Mouse (Mus musculus) right cerebral cortex, postnatal 36 days (tissue): ENCODE measurements around the gene Cyp2d9.
"Not testable (repeated sequence)": the region's sequence is repeated elsewhere in the genome, so short reads cannot be mapped to it uniquely, and the experiment has no call there.

Source experiments
- DNase-seq, 2 experiments: peaks; one replicate each; pipeline ENCODE4 v3.0.0; 2022; ENCODE audit warnings: low spot score in 2 of 2, mixed read lengths in 1 of 2

Cyp2d9 gene

DNA sequence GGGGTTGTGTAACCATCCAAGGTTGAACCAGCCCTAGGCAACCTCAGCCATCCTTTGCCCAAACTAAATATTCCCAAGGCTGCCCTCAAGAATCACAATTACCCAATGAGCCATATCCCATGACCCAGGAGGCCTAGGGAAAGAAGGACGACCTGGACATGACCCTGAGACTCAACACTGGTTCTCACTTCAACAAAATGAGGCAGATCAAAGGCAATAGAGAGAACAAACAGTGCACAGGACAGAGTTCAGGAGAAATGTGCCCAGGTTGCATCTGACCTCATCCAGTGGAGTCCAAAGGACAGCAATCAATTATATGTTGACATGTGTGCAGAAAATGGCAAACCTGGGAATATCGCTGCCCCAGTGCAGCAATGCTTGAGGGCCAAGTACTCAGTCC lies 16.8 kb downstream of the Cyp2d9 start:
- not testable (repeated sequence) for DNase-seq

DNA sequence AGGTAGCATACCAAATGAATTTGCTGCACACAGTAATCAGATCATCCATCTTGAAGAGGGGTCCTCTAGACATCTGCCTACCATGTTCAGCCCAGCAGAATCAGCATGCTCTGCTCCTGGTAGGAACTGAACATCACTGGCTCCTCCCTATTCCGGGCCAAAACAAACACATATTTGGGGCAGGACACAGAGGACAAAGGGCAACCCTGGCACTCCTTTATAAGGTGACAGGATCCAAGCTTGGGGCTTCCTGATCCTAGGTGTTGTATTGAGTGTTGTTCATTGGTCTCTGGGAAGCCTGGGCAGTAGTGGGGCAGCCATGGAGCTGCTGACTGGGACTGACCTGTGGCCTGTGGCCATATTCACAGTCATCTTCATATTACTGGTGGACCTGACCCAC lies 18.9 kb downstream of the Cyp2d9 start:
- DNase-seq, result not testable (repeated sequence)

DNA sequence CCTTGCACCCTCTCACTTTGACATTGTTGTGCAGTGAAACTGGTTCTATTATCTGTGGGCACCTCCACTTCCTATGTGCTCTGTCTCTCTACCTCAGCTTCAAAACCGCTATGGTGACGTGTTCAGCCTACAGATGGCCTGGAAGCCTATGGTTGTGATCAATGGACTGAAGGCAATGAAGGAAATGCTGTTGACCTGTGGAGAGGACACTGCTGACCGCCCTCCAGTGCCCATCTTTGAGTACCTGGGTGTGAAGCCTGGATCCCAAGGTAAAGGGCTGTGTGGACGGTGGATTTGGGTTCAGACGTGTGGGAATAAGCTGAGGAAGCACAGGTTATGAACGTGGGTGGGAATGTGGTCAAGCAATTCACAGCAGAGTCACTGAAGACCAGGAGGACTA lies 20.3 kb downstream of the Cyp2d9 start:
- not testable (repeated sequence) for DNase-seq

DNA sequence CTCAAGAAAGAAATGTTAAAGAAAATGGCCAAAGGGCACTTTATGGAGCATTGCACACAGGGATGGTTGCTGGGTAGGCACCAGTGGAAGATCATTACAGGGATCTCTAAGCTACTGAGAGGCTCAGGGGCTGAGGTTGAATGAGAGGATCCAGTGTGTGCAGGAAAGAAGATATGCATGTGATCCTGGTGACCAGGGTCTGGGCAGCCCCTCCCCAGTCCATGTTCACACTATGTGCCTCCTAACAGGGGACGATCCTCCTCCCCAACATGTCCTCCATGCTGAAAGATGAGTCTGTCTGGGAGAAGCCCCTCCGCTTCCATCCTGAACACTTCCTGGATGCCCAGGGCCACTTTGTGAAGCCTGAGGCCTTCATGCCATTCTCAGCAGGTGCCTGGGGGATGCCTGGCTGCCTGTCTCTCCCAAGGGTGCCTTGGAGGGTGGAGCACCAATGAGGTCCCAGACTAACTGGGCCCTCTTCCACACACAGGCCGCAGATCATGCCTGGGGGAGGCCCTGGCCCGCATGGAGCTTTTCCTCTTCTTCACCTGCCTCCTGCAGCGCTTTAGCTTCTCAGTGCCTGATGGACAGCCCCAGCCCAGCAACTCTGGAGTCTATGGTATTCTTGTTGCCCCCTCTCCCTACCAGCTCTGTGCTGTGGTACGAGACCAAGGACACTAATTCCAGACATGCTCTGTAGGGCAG lies 23.0 kb downstream of the Cyp2d9 start:
- not testable (repeated sequence) for DNase-seq

DNA sequence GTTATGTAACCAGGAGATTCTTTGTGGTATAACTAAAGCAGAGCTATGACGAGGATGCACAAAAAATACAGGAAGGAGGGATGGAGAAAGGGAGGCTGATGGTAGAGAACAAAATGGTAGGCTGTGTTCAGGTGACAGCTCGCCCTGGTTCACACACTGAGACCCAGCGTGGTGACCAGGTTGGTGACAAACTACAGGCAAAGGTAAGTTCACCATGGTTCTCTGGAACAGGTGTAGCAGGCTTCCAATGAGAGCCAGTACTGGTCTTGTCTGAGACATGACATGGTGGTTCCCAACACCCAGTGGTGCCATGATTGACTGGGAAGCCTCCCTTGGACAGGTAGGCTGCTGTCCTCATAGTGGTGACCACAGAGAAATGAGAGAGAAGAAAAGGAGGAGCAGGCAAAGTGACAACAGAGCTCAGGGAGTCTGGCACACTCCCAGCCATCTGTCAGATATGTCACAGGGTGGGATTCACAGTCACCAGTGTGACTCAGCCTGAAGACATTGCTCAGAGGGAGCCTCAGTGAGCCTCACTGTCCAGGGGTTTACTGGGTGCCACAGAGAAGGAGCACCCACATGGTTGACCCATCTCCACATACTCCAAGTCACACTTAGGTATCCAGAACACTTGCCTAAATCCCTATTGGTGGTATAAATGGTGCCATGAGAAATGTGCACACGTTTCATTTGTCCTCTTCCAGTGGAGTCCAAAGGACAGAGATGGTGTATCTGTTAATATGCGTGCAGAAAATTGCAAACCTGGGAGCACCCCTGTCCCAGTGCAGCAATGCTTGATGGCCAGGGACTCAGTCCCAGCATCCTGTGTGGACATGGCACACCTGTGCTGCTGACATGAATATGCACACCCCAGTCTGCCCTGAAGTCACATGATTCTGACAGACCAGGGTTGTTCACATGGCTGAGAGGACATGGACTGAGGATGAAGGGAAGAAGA lies 24.1 kb downstream of the Cyp2d9 start:
- DNase-seq, result no peak

DNA sequence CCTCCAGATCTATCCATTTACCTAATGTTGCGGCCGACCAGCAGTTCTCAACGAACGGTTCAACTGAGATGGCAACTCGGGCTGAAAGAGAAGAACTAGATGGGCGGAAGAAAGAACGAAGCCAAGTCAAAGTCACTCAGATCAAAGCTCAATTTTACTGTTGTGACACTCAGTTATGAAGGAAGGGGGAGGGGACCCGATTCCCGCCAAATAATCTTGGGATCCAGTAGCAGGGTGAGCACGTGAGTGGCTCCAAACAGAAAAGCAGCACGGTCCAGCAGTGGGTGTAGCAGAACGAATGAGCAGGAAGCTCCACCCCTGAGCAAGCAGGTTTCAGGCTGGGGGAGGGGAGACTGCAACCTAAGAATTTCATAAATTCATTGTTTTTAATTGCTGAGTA lies 26.0 kb downstream of the Cyp2d9 start:
- DNase-seq, result not testable (repeated sequence)

DNA sequence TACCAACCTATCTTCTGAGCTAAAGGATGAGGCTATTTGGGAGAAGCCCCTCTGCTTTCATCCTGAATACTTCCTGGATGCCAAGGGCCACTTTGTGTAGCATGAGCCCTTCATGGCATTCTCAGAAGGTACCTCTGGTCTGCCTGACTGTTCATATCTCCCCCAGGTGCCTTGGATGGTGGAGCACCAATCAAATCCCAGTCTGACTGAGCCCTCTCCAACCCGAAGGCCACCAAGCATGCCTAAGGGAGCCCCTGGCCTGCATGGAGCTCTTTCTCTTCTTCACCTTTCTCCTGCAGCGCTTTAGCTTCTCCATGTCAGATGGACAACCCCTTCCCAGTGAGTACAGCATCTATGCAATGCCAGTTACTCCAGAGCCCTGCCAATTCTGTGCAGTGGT lies 31.5 kb downstream of the Cyp2d9 start:
- DNase-seq, result no peak

DNA sequence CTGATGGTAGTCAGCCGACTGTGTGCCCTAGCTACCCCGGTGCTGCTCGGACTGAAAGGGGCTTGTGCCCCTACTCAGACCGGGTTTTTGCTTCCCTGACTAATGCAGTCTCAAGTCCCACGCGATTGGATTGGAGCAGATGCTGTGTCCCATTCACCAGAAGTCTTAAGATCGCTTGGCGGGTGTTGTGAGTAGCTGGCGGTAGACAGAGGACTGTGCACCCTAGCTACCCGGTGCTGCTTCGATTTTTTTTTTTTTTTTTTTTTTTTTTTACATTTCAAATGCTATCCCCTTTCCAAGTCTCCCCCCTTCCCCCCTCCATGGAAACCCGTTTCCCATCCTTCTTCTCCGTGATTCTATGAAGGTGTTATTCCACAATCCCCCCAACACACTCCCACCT lies 61.0 kb downstream of the Cyp2d9 start:
- not testable (repeated sequence) for DNase-seq
